Mouse (Mus musculus): ENCODE measurements around the gene Emc8. TPM values are rescaled to one million over a fixed set of nuclear protein-coding genes. Genes with fewer than 3 reads are reported as not detected.

Gene Emc8
- polyA plus RNA-seq, 1 experiment from 2014 or later, result 248 TPM

DNA sequence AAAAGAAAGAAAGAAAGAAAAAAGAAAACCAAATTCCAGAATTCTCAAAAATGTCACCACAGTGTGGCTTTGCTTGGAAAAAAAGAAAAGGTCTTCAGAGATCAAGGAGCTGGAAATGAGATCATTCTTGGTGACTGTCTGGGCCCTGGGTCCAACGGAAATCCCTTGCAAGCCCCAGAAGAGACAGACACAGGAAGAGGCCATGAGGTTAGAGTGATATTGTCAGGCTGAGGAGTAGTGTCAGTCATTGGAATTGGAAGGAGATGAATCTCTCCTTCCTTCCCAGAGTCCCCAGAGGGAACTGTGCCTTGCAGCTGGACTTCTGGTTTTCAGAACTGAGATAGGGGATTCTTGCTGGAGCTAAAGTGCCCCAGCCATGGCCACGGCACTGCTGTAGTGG lies 31.2 kb upstream of the Emc8 start:
- Histone ChIP-seq H3K4me3 (ENCODE audit: low read length) (no peak overlapping the region), H3K9me3 (ENCODE audit: control insufficient read depth, low read length) (no peaks in the 10 kb centered on the region), H3K9ac (ENCODE audit: low read length) (no peak overlapping the region), H3K36me3 (ENCODE audit: control insufficient read depth, insufficient read depth, low read length) (no peaks in the 10 kb centered on the region), H3K4me2 (ENCODE audit: low read depth, low read length) (no peak overlapping the region), H3K27ac (ENCODE audit: low read length) (peak overlapping the region; percentile 62), H3K27me3 (ENCODE audit: control insufficient read depth, insufficient read depth, low read depth, low read length) (peaks cover 2% of the 10 kb centered on the region; the same call in 1 of the 2 replicates), H3K4me1 (replicated peaks; ENCODE audit: control insufficient read depth, insufficient read depth, low read length) (peaks cover 31% of the 10 kb centered on the region)
- no peak for ATAC-seq (ENCODE audit: low read depth)
- 47% methylated on average over 2 of the region's 2 CpGs for whole genome bisulfite sequencing

DNA sequence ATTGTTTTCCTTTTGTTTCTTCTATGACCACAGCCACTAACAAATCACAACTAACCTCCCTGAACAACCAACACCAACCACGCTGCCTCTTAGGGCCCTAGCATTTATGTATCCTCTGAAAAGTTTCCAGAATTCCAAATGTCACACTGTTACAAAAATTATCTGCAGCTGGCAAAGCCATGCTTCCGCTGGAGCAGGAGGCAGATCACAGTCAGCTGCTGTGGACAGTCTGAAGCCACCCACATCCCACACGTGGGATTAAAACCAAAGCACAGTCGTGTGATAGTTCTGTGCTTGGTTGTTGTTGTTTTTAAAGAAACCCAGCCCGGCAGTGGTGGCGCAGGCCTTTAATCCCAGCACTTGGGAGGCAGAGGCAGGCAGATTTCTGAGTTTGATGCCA lies 30.7 kb upstream of the Emc8 start:
- Histone ChIP-seq H3K27ac (ENCODE audit: low read length) (peak overlapping the region; percentile 68), H3K4me2 (ENCODE audit: low read depth, low read length) (no peak overlapping the region), H3K9me3 (ENCODE audit: control insufficient read depth, low read length) (no peaks in the 10 kb centered on the region), H3K4me1 (replicated peaks; ENCODE audit: control insufficient read depth, insufficient read depth, low read length) (peaks cover 34% of the 10 kb centered on the region), H3K27me3 (ENCODE audit: control insufficient read depth, insufficient read depth, low read depth, low read length) (peaks cover 2% of the 10 kb centered on the region; the same call in 1 of the 2 replicates), H3K36me3 (ENCODE audit: control insufficient read depth, insufficient read depth, low read length) (no peaks in the 10 kb centered on the region), H3K4me3 (ENCODE audit: low read length) (no peak overlapping the region), H3K9ac (ENCODE audit: low read length) (no peak overlapping the region)
- WGBS, result 54% methylated on average over 6 of the region's 6 CpGs
- 0 out of 2 replicates have a peak, but pooled peaks have one; percentile 10 for ATAC-seq (ENCODE audit: low read depth)

DNA sequence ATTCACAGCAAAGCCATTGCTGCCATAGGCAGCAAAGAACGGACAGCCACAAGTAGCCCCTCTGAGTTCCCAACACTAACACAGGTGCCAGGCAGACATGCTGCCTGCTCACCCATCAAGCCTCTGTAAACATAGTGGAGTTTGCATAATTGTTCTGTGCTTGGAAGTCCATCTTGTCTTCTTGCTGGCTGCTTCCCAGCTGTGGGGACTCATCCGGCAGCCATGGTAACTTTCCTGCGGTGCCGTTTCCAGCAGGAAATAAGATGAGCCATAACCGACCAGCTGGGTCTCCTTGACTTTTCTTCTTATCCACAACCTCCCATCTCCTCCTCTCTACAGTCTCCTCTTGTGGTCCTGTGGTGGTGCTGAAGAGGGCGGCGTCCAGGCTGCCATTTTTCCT lies 30.1 kb upstream of the Emc8 start:
- ATAC-seq (ENCODE audit: low read depth), result no peak
- Histone ChIP-seq H3K36me3 (ENCODE audit: control insufficient read depth, insufficient read depth, low read length) (no peaks in the 10 kb centered on the region), H3K9me3 (ENCODE audit: control insufficient read depth, low read length) (no peaks in the 10 kb centered on the region), H3K4me3 (ENCODE audit: low read length) (no peak overlapping the region), H3K9ac (ENCODE audit: low read length) (no peak overlapping the region), H3K4me2 (ENCODE audit: low read depth, low read length) (no peak overlapping the region), H3K27ac (ENCODE audit: low read length) (peak overlapping the region; percentile 68), H3K27me3 (ENCODE audit: control insufficient read depth, insufficient read depth, low read depth, low read length) (peaks cover 2% of the 10 kb centered on the region; the same call in 1 of the 2 replicates), H3K4me1 (replicated peaks; ENCODE audit: control insufficient read depth, insufficient read depth, low read length) (peaks cover 38% of the 10 kb centered on the region)
- WGBS, result 54% methylated on average over 7 of the region's 7 CpGs

DNA sequence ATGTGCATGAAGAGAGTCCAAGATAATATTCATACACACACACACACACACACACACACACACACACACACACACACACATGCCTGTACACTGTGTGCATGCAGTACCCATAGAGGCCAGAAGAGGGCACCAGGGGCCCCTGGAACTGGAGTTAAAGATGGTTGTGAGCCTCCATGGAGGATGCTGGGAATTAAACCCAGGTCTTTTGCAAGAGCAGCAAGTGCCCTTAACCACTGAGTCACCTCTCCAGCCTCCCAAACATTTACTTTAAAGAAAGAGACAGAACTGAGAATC lies 29.6 kb upstream of the Emc8 start:
- Histone ChIP-seq H3K36me3 (ENCODE audit: control insufficient read depth, insufficient read depth, low read length) (no peaks in the 10 kb centered on the region), H3K27me3 (ENCODE audit: control insufficient read depth, insufficient read depth, low read depth, low read length) (peaks cover 2% of the 10 kb centered on the region; the same call in 1 of the 2 replicates), H3K4me2 (ENCODE audit: low read depth, low read length) (no peak overlapping the region), H3K9ac (ENCODE audit: low read length) (no peak overlapping the region), H3K4me1 (replicated peaks; ENCODE audit: control insufficient read depth, insufficient read depth, low read length) (peaks cover 38% of the 10 kb centered on the region), H3K27ac (ENCODE audit: low read length) (peak overlapping the region; percentile 68), H3K9me3 (ENCODE audit: control insufficient read depth, low read length) (no peaks in the 10 kb centered on the region), H3K4me3 (ENCODE audit: low read length) (no peak overlapping the region)
- no peak for ATAC-seq (ENCODE audit: low read depth)

DNA sequence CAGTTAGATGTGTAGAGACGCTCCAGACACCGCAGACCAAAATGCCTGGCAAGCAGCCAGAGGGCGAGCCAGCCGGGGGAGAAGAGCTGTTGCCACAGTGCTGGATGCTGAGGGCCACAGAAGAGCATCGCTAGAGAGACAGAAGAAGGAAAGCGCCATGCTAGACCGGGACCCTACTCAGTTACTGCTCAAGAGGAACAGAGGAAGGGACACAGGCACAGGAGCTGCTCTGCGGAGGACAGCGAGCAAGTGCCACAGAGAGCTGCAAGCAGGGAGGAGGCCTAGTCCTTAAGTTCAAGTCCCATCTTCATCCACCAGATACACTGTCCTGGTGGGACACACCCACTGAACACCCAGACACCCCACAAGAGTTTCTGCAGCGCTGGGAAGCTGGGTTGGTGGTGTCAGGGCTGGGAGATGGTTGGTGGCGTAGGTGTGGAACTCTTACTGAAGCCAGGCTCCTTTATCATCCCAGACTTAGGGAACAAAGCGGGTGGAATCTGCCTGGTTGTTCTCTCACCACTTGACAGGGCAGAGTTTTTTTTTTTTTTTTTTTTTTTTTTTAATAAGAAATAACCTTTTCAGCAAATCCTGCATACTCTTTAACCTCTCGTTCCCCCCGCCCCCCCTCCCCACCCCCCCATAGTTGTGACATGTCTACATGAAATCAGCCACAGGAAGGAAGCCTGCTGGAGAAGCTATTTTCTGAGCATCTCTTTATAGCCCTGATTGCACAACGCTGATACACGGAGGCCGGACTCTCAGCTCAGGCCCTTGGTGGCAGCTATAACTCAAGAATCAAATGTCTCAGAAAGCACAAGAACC lies 29.0 kb upstream of the Emc8 start:
- Histone ChIP-seq H3K27ac (ENCODE audit: low read length) (peak overlapping the region; percentile 84), H3K36me3 (ENCODE audit: control insufficient read depth, insufficient read depth, low read length) (no peaks in the 10 kb centered on the region), H3K4me3 (ENCODE audit: low read length) (no peak overlapping the region), H3K9ac (ENCODE audit: low read length) (no peak overlapping the region), H3K9me3 (ENCODE audit: control insufficient read depth, low read length) (no peaks in the 10 kb centered on the region), H3K4me2 (ENCODE audit: low read depth, low read length) (no peak overlapping the region), H3K27me3 (ENCODE audit: control insufficient read depth, insufficient read depth, low read depth, low read length) (peaks cover 1% of the 10 kb centered on the region; the same call in 1 of the 2 replicates), H3K4me1 (replicated peaks; ENCODE audit: control insufficient read depth, insufficient read depth, low read length) (peaks cover 38% of the 10 kb centered on the region)
- 44% methylated on average over 17 of the region's 17 CpGs for WGBS
- 0 out of 2 replicates have a peak, but pooled peaks have one; percentile 8 for ATAC-seq (ENCODE audit: low read depth)

DNA sequence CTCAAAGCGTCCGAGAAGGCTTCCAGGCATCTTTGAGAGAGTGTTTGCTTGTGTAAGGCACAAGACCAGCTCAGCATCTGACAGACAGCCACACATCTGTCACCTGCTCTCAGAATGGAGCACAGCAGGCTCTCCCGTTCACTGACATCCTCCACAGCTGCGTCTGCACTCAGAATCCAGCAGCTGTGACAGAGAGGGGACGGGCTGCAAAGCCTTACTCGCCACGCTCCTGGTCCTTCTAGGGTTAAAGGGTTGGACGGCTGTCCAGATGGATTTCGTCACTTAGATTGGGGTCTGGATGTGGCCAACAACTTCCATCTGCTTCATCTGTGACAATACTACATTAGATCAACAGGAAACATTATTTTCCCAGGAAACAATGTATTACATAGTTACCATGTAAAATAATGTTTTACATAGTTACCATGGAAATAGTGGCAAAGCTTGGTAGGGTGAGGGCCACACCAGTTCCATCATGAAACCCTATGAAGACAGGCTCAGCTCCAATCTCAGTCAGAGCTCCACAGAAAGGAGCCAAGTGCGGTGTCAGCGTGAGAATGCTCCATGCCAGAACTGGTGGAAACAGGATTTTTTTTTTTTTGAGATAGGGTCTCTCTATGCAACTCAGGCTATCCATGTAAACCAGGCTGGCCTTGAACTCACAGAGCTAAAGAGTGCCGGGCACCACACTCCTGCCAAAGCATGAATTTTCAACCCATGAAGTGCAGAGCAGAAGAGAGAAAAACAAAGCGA lies 28.2 kb upstream of the Emc8 start:
- no peaks in the 10 kb centered on the region for H3K9me3 ChIP-seq (ENCODE audit: control insufficient read depth, low read length)
- WGBS, result 29% methylated on average over 13 of the region's 13 CpGs
- H3K36me3 ChIP-seq (ENCODE audit: control insufficient read depth, insufficient read depth, low read length), result no peaks in the 10 kb centered on the region
- ATAC-seq (ENCODE audit: low read depth), result peak; percentile 79
- H3K4me2 ChIP-seq (ENCODE audit: low read depth, low read length), result no peak overlapping the region
- no peaks in the 10 kb centered on the region for H3K27me3 ChIP-seq (ENCODE audit: control insufficient read depth, insufficient read depth, low read depth, low read length)
- H3K4me1 ChIP-seq (replicated peaks; ENCODE audit: control insufficient read depth, insufficient read depth, low read length), result peaks cover 38% of the 10 kb centered on the region
- peak overlapping the region; percentile 84 for H3K27ac ChIP-seq (ENCODE audit: low read length)
- no peak overlapping the region for H3K9ac ChIP-seq (ENCODE audit: low read length)
- no peak overlapping the region for H3K4me3 ChIP-seq (ENCODE audit: low read length)

DNA sequence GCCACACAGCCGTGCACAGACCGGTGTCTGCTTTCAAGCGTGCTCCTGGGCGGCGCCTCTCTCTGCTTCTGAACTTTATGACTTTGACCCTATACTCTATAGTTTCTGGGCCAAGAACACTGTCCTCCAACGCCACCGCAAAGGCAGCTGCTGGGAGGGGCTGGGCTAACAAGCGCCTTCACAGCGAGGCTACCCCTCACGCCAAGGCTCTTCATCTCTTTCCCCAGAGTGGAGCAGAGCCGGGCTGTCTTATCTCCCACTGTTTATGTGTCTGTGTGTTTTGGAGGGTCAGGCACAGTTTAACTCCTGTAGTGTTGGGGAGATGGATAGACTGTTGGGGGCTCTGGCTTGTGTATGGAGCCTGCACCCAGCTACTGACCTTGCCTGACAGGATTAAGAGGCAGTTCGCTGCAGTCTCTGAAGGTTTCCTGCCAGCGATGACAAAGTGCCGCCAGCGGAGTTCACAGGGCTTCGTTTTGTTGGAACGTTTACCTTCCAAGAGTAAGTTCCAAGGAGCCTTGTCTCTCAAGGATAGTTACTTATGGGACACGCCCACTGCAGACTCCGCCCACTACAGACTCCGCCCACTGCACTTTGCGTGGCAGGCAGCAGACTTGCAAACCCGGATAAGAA lies 25.6 kb upstream of the Emc8 start:
- ATAC-seq (ENCODE audit: low read depth), result peak; percentile 85
- Histone ChIP-seq H3K4me3 (ENCODE audit: low read length) (no peak overlapping the region), H3K27me3 (ENCODE audit: control insufficient read depth, insufficient read depth, low read depth, low read length) (peaks cover 3% of the 10 kb centered on the region; the same call in 1 of the 2 replicates), H3K4me1 (replicated peaks; ENCODE audit: control insufficient read depth, insufficient read depth, low read length) (peaks cover 32% of the 10 kb centered on the region), H3K4me2 (ENCODE audit: low read depth, low read length) (peak overlapping the region; percentile 40), H3K9me3 (ENCODE audit: control insufficient read depth, low read length) (no peaks in the 10 kb centered on the region), H3K36me3 (ENCODE audit: control insufficient read depth, insufficient read depth, low read length) (no peaks in the 10 kb centered on the region), H3K27ac (ENCODE audit: low read length) (peak overlapping the region; percentile 59), H3K9ac (ENCODE audit: low read length) (peak overlapping the region; percentile 31; the same call in 1 of the 2 replicates)
- WGBS, result 13% methylated on average over 22 of the region's 22 CpGs

DNA sequence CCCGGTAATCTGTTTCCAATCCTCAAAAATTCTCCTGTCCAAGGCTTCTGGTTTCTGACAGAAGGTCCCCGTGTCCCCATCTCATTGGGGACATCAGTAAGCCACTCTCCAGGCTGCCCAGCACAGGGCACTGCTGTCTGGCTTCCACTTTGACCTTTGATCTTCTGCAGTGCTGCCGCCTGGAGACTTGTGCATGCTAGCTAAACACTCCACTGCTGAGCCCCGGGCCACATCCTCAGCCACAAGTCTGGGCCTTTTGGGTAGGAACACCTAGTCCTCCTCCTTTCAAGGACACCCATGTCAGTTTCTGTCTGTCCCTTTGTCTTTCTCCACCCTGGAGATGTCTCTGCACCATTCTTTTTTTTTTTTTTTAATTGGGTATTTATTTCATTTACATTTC lies 24.6 kb upstream of the Emc8 start:
- no peaks in the 10 kb centered on the region for H3K9me3 ChIP-seq (ENCODE audit: control insufficient read depth, low read length)
- WGBS, result 63% methylated on average over 4 of the region's 4 CpGs
- peaks cover 29% of the 10 kb centered on the region for H3K4me1 ChIP-seq (replicated peaks; ENCODE audit: control insufficient read depth, insufficient read depth, low read length)
- H3K4me2 ChIP-seq (ENCODE audit: low read depth, low read length), result no peak overlapping the region
- peaks cover 9% of the 10 kb centered on the region; the same call in 1 of the 2 replicates for H3K27me3 ChIP-seq (ENCODE audit: control insufficient read depth, insufficient read depth, low read depth, low read length)
- no peak overlapping the region for H3K4me3 ChIP-seq (ENCODE audit: low read length)
- ATAC-seq (ENCODE audit: low read depth), result no peak
- H3K36me3 ChIP-seq (ENCODE audit: control insufficient read depth, insufficient read depth, low read length), result no peaks in the 10 kb centered on the region
- no peak overlapping the region for H3K27ac ChIP-seq (ENCODE audit: low read length)
- H3K9ac ChIP-seq (ENCODE audit: low read length), result no peak overlapping the region

DNA sequence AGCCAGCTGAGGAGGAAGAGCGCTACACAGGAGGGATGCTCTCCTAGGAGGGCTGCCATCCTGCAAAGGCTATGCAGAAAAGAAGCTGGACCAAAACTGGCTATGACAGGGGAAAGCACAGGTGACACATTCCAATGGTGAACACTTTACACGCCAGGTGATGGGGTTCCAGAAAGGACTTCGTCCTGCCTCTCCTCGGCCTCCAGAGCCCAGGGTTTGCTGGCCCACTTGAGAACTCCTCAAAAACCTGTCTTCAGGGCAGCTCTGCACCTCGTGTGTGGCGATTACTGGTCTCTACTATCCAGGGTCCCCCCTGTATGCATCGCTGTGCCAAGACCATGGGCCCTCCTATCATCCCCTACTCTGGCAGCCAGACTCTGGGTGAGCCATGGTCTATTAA lies 20.1 kb upstream of the Emc8 start:
- H3K36me3 ChIP-seq (ENCODE audit: control insufficient read depth, insufficient read depth, low read length), result no peaks in the 10 kb centered on the region
- 73% methylated on average over 7 of the region's 7 CpGs for WGBS
- no peak overlapping the region for H3K4me3 ChIP-seq (ENCODE audit: low read length)
- ATAC-seq (ENCODE audit: low read depth), result no peak
- H3K9ac ChIP-seq (ENCODE audit: low read length), result no peak overlapping the region
- peaks cover 5% of the 10 kb centered on the region; the same call in 1 of the 2 replicates for H3K4me1 ChIP-seq (replicated peaks; ENCODE audit: control insufficient read depth, insufficient read depth, low read length)
- H3K4me2 ChIP-seq (ENCODE audit: low read depth, low read length), result no peak overlapping the region
- peaks cover 13% of the 10 kb centered on the region for H3K27me3 ChIP-seq (ENCODE audit: control insufficient read depth, insufficient read depth, low read depth, low read length)
- no peaks in the 10 kb centered on the region for H3K9me3 ChIP-seq (ENCODE audit: control insufficient read depth, low read length)
- H3K27ac ChIP-seq (ENCODE audit: low read length), result no peak overlapping the region
